Mouse (Mus musculus): ENCODE results near the gene Arntl2.

DNA sequence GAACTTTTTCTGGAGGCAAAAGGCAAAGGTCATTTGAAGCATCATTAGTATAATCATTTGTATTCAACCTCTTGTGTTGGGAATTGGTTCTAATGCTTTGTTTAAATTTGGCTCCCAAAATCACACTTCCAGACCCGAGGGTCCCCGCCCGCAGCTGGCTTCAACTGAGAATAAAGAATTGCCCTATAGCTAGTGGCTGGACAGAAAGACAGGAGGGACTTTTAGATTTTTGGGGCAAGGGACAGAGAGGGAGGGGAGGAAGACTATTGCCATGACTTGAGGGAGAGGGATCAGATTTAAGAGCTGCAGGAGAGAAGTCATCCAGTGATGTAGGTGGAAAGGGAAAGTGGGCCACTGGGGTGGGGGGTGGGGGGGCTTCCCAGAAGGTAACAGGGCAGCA lies 14.3 kb upstream of the Arntl2 start:
- no peak for TF ChIP-seq GATA1 (IDR thresholded peaks at IDR 0.05; ENCODE audit: low read length)
- TF ChIP-seq TAL1 (IDR thresholded peaks at IDR 0.05; ENCODE audit: low read length): no peak
